Mouse (Mus musculus) WW6 (cell line): Measurements from ENCODE around the gene Ppp3ca.

Experiments
- DNase-seq: peaks from one replicate; pipeline ENCODE4 v3.0.0-alpha.2; 2013; ENCODE audit warnings: low read depth, low spot score

The Ppp3ca gene

GRCm38 (mm10) chr3:136812162-136812561 lies 142.2 kb downstream of the Ppp3ca start:
- DNase-seq: no peak

DNA sequence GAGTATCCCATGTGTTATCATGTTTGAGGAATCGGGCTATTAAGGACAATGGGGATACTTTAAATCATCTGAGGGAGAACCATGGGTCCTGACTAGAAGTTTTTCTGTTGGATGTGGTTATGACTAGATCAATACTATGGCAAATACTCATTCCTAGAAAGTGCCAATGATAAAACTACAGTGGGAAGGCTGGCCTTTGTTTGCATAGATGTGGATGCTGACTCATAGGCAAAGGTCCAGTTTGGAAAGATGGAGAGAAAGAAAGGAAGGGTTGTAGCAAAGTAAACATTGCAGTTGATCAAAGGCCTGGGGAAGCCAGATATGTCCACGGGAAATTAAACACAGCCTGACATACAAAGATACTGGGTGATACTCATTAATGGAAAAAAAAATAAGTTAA lies 142.9 kb downstream of the Ppp3ca start:
- no peak for DNase-seq

GRCm38 (mm10) chr3:136813886-136814285 lies 144.0 kb downstream of the Ppp3ca start:
- no peak for DNase-seq

- DNase-seq: no peak
Observed at GRCm38 (mm10) chr3:136814916-136815315, 145.0 kb downstream of the Ppp3ca start.

- DNase-seq: no peak
Observed at GRCm38 (mm10) chr3:136816319-136816718, 146.4 kb downstream of the Ppp3ca start.

GRCm38 (mm10) chr3:136818997-136819396 lies 149.1 kb downstream of the Ppp3ca start:
- no peak for DNase-seq

GRCm38 (mm10) chr3:136821039-136821438 lies 151.1 kb downstream of the Ppp3ca start:
- no peak for DNase-seq

- no peak for DNase-seq
Observed at GRCm38 (mm10) chr3:136821993-136822392, 152.1 kb downstream of the Ppp3ca start.

- no peak for DNase-seq
Observed at GRCm38 (mm10) chr3:136822431-136822830, 152.5 kb downstream of the Ppp3ca start.

DNA sequence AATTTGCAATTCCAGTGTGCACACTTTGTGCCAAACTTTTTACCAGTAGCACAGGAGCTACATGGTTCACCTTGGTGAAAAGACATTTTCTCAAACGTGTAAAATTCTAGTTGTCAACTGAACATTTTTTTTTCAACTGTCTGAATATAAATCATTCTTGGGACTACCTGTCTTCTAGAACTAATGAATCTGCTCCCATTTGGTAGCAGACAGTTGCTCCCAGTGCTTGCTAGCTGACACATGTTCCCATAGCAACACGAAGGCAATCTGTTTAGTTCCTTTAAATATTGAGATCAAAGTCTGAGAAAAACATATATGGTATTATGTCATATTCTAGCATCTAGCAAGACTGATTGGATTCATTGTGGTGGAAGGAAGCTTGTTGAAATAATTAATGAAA lies 158.5 kb downstream of the Ppp3ca start:
- no peak for DNase-seq

- DNase-seq: no peak
Observed at GRCm38 (mm10) chr3:136829109-136829508, 159.2 kb downstream of the Ppp3ca start.

GRCm38 (mm10) chr3:136830687-136831220 lies 160.8 kb downstream of the Ppp3ca start:
- no peak for DNase-seq

DNA sequence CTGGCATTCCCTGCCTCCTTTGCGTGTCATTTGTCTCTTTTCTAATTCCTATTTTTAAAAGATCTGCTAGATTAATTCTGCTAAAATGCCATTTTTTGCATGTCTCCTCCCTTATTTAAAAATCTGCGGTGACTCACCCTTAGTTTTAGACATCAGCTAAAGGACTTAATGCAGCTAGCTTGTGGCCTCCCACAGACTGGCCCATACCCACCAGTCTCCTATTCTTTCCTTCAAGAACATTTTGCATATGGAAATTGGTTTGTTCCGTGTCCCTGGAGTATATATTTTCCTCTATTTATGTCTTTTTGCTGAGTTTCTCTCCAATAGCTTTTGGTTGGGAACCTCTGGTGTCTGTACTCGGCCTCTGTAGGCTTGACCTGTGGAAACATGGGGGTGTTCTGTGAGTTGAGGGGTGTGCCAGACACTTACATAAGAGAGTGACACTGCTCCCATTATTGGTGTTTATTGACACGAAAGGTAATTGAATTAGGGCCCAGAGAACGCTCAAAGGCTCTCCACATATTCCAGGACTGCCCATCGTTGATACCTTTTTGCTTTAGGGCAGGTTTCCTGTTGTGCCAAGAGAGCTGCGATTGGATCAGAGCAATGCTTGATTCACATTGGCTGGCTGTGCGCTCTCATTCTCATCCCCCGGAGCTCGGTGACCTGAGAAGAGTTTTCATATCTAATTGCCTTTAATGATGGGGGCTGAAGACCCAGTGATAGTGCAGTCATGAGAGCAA lies 163.2 kb downstream of the Ppp3ca start:
- DNase-seq: no peak

DNA sequence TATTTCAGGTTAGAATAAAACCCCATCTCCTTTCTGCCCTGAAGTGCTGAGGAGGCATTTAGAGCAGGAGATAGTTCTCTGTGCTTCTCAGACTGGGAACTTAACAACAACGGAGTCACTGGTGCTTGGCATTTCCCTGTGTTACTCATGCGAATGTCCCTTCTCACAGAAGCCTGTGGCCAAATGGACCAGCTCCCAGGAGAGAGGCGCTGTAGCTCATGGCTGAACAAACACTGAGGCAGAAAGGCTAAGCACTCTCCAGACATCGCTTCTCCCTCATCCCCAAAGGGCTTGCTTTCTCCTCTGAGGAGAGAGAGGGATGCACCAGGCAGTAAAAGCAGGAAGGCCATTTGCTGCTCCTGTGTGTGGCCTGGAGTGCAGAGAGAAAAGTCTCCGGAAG lies 164.0 kb downstream of the Ppp3ca start:
- DNase-seq: no peak

- no peak for DNase-seq
Observed at GRCm38 (mm10) chr3:136835851-136836250, 165.9 kb downstream of the Ppp3ca start.

DNA sequence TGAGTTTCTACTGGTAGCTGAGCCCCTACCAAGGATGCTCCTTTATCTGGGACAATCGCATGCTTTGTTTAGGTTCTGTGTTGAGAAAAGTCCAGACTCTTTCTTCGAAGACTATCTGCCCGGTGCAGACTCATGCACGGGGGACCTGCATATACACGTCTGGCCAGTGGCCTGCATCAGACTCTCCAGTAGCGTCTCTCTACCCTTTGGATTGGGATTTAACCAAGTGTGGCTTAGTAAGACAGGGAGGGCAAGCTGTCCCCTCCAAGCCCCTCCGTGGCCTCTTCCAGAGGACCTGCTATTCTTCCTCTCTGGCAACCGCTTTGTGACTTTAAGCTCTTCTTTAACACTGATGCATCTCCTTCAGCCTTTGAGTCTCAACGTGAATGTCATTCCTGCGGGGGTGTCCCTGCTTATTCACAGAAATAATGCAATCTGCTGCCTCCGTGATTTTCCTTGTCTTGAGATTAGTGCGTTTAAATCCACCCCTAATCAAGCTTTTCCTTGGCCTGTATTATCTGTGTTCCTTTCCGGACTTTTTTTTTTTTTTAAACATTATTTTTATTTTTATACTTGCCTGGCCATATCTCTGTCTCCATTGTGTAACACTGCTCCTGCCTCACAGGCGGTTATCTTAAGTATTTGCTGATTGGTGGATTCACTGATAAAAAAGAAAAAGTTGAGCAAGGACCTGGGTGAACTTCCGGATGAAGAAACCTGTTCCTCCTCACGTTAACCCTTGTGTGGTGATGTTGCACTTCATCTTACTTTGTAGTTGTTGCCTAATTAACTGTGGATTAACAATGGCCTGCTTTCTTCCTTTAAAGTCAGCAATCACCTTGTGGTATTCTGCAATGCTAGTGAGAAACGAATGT lies 166.6 kb downstream of the Ppp3ca start:
- no peak for DNase-seq

DNA sequence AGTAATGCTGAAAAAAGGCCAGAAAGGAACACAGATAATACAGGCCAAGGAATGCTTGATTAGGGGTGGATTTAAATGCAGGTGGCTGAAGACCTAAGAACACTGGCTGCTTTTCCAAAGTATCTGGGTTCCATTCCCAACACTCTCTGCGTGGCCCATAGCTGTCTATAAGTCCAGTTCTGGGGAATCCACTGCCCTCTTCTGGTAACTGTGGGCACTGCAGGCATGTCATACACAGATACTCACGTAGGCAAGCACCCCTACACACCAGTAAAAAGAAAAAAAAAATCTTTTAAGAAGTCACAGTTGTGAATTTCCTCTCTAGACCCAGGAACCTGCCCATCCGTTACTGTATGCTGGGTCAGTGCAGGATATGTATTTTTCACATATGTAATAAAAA lies 167.7 kb downstream of the Ppp3ca start:
- DNase-seq: peak; percentile 28

GRCm38 (mm10) chr3:136841282-136841681 lies 171.4 kb downstream of the Ppp3ca start:
- no peak for DNase-seq

GRCm38 (mm10) chr3:136842384-136842783 lies 172.5 kb downstream of the Ppp3ca start:
- DNase-seq: no peak

- no peak for DNase-seq
Observed at GRCm38 (mm10) chr3:136843811-136844491, 174.0 kb downstream of the Ppp3ca start.

GRCm38 (mm10) chr3:136849035-136849434 lies 179.1 kb downstream of the Ppp3ca start:
- no peak for DNase-seq

GRCm38 (mm10) chr3:136852921-136853320 lies 183.0 kb downstream of the Ppp3ca start:
- no peak for DNase-seq
